Mouse (Mus musculus): ENCODE data around the gene Sugp1. TPM values are rescaled to one million over a fixed set of nuclear protein-coding genes. Genes with fewer than 3 reads are reported as not detected.

The Sugp1 gene
- 25.1 and 26.1 TPM in 2 replicates for polyA plus RNA-seq (2014; fragmentation: Nextera tagmentation; extraction: Ambion mirVana)

DNA sequence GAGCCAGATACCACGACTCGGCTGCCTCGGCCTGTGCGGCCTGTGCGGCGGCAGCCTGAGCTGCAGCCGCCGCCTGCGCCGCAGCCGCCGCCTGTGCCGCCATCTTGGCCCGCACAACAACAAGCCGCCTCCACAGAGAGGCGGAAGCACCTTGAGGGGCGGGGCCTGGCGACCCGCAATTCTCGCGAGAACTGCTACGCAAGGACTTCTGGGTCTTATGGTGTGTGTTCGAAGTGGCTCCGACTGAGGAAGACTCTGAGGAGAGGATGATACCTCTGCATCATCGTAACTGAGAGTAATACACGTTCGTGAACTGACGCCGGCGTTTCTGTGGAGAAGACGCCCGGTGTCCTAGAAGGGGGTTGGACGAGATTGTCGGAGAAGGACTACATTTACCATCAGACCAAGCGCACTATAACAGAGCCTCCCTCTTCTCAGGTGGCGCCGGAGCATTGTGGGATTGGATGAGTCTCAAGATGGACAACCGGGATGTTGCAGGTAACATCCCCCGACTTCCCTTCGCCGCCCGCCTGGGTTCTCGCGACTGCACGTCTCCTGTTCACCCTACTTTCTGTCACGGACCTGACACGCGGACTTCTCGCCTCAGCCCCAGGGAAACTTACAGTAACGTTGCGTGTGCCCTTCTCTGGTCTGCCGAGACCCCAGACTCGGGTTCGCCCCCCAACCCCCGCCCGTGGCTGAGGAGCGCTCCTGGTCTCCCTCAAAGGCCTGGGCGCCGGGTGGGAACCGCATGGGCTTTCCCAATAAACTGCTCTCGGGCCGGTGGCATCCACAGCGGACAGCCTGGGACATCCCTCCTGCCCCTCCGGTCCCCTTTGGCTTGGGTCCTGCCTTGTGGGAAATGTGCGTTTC, at the start of gene Sugp1, which contains the start of gene Mau2:
Sugp1 (plus strand) TSS at position 231 of the 873 bp plus-strand sequence.
Mau2 (minus strand) TSS at position 152 of the 873 bp plus-strand sequence.
- no peaks in the 10 kb centered on the region for H3K9me3 ChIP-seq (replicated peaks; ENCODE audit: control insufficient read depth, low read length)
- peak; percentile 89 for ATAC-seq (replicated peaks; ENCODE audit: insufficient number of reproducible peaks, low FRiP score, low TSS enrichment)
- H3K9ac ChIP-seq (ENCODE audit: low read depth, low read length) = peak within 1 kb of the TSS; percentile 85
- peak within 1 kb of the TSS; percentile 100 for H3K4me3 ChIP-seq (ENCODE audit: low read depth, low read length)
- H3K36me3 ChIP-seq (ENCODE audit: control insufficient read depth, insufficient read depth, low read length) = no peaks in the 10 kb centered on the region
- peak within 1 kb of the TSS; percentile 97 for H3K4me2 ChIP-seq
- under 1% methylated on average over 65 of the region's 65 CpGs for WGBS (ENCODE audit: insufficient replicate concordance)
- peaks cover 16% of the 10 kb centered on the region for H3K4me1 ChIP-seq (ENCODE audit: control insufficient read depth, insufficient read depth, low read length)
- no peaks in the 10 kb centered on the region for H3K27me3 ChIP-seq (ENCODE audit: control insufficient read depth, insufficient read depth, low read length)
- peak within 1 kb of the TSS; percentile 69 for H3K27ac ChIP-seq (ENCODE audit: low read depth, low read length)

DNA sequence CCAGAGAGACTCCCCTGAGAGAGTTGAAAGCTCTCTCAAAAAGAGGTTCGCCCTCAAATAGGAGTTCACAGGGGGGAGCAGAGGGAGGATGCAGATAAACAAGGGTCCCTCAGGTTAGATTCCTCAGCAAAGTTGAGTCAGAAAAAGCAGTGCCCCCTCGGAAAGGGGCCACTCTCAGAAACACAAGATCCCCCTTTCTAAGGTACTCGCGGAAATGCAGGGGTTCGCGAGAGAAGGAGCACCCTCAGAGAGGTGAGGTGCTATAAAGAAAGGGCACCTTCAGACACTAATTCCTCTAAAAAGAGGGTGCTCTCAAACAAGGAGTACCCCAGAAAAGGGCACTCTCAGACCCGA, 47.2 kb upstream of the Sugp1 start:
- no peaks in the 10 kb centered on the region for H3K27me3 ChIP-seq (ENCODE audit: control insufficient read depth, insufficient read depth, low read length)
- peak overlapping the region; percentile 94 for H3K27ac ChIP-seq (ENCODE audit: low read depth, low read length)
- H3K4me1 ChIP-seq (ENCODE audit: control insufficient read depth, insufficient read depth, low read length) = peaks cover 10% of the 10 kb centered on the region
- H3K9ac ChIP-seq (ENCODE audit: low read depth, low read length) = peak overlapping the region; percentile 90
- H3K36me3 ChIP-seq (ENCODE audit: control insufficient read depth, insufficient read depth, low read length) = no peaks in the 10 kb centered on the region
- peak overlapping the region; percentile 95 for H3K4me2 ChIP-seq
- H3K9me3 ChIP-seq (replicated peaks; ENCODE audit: control insufficient read depth, low read length) = no peaks in the 10 kb centered on the region
- peak overlapping the region; percentile 87 for H3K4me3 ChIP-seq (ENCODE audit: low read depth, low read length)
- under 1% methylated on average over 7 of the region's 7 CpGs for WGBS (ENCODE audit: insufficient replicate concordance)
- ATAC-seq (replicated peaks; ENCODE audit: insufficient number of reproducible peaks, low FRiP score, low TSS enrichment) = no peak

DNA sequence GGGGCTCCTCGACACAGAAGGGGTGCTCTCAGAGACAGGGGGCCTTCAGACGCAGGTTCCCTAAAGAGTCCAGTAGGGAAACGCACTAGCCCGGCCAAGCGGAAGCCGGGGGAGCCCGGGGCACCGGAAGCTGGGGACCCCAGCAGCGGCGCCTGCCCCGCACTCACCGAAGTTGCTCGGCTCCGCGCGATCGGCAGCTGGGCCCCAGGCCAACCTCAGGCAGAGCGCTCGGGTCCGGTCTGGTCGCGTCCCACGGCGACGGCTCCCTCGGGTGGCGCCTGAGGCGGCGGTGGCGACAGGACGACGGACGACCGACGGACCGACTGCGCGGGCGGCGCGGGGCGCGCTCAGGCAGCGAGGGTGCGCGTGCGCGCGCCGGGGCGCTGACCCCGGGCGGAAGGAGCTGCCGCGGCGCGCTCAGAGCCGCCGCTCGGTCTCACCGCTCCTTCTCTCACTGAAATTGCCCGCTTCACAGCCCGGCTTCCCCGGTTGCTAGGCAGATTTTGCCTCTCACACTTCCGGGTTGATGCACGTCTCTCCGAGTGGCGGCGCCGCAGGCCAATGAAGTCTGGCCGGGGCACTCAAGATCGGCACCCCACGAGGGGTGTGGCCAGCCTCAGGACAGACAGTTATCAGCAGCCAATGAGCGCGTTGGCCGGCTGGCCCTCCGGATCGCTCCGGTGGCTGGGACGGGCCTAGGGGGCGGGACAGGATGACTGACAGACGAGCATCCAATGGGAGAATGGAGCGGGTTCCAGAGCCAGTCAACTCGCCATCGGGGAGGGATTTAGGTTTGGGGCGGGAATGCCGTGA, 46.6 kb upstream of the Sugp1 start, which contains the start of gene Gatad2a:
Gatad2a (minus strand) TSS at position 609 of the 813 bp plus-strand sequence.
- Histone ChIP-seq H3K4me2 (peak within 1 kb of the TSS; percentile 95), H3K4me3 (ENCODE audit: low read depth, low read length) (peak within 1 kb of the TSS; percentile 87)
- under 1% methylated on average over 67 of the region's 87 CpGs for WGBS (ENCODE audit: insufficient replicate concordance)

GRCm38 (mm10) chr8:69996589-69997285, 45.9 kb upstream of the Sugp1 start:
- Histone ChIP-seq H3K4me3 (ENCODE audit: low read depth, low read length) (peak overlapping the region; percentile 87), H3K27ac (ENCODE audit: low read depth, low read length) (peak overlapping the region; percentile 93), H3K36me3 (ENCODE audit: control insufficient read depth, insufficient read depth, low read length) (no peaks in the 10 kb centered on the region), H3K27me3 (ENCODE audit: control insufficient read depth, insufficient read depth, low read length) (no peaks in the 10 kb centered on the region), H3K4me1 (ENCODE audit: control insufficient read depth, insufficient read depth, low read length) (peaks cover 14% of the 10 kb centered on the region), H3K9ac (ENCODE audit: low read depth, low read length) (peak overlapping the region; percentile 90), H3K9me3 (replicated peaks; ENCODE audit: control insufficient read depth, low read length) (no peaks in the 10 kb centered on the region), H3K4me2 (peak overlapping the region; percentile 95)
- 3% methylated on average over 35 of the region's 35 CpGs for WGBS (ENCODE audit: insufficient replicate concordance)
- no peak for ATAC-seq (replicated peaks; ENCODE audit: insufficient number of reproducible peaks, low FRiP score, low TSS enrichment)

More for the DNA sequence above, 46.6 kb upstream of the Sugp1 start, which contains the start of gene Gatad2a:
- H3K36me3 ChIP-seq (ENCODE audit: control insufficient read depth, insufficient read depth, low read length) = no peaks in the 10 kb centered on the region
- H3K27me3 ChIP-seq (ENCODE audit: control insufficient read depth, insufficient read depth, low read length) = no peaks in the 10 kb centered on the region
- no peaks in the 10 kb centered on the region for H3K9me3 ChIP-seq (replicated peaks; ENCODE audit: control insufficient read depth, low read length)
- peak within 1 kb of the TSS; percentile 94 for H3K27ac ChIP-seq (ENCODE audit: low read depth, low read length)
- ATAC-seq (replicated peaks; ENCODE audit: insufficient number of reproducible peaks, low FRiP score, low TSS enrichment) = peak; percentile 99
- H3K9ac ChIP-seq (ENCODE audit: low read depth, low read length) = peak within 1 kb of the TSS; percentile 90
- H3K4me1 ChIP-seq (ENCODE audit: control insufficient read depth, insufficient read depth, low read length) = peaks cover 13% of the 10 kb centered on the region

DNA sequence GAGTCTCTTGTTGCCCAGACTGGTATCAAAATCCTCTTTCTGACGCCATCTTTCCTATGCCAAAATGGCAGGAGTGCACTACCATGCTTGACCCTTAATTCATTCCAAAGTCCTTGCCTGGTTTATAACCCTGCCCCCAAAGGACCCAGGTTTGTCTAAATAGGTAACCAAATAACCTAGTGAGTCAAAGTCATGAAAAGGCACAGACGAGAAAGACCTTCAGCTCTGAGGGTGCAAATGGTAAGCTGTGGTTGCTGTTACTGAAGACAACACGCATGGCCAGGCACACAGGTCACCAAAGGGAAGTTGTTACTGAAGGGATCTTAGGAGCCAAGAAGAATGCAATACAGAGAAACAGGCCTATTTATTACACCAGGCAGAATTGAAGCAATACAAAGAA, 43.9 kb upstream of the Sugp1 start:
- no peaks in the 10 kb centered on the region for H3K36me3 ChIP-seq (ENCODE audit: control insufficient read depth, insufficient read depth, low read length)
- H3K9ac ChIP-seq (ENCODE audit: low read depth, low read length) = no peak overlapping the region
- peaks cover 14% of the 10 kb centered on the region for H3K4me1 ChIP-seq (ENCODE audit: control insufficient read depth, insufficient read depth, low read length)
- H3K4me2 ChIP-seq = no peak overlapping the region
- WGBS (ENCODE audit: insufficient replicate concordance) = 90% methylated on average over 3 of the region's 3 CpGs
- H3K27me3 ChIP-seq (ENCODE audit: control insufficient read depth, insufficient read depth, low read length) = no peaks in the 10 kb centered on the region
- ATAC-seq (replicated peaks; ENCODE audit: insufficient number of reproducible peaks, low FRiP score, low TSS enrichment) = no peak
- no peak overlapping the region for H3K27ac ChIP-seq (ENCODE audit: low read depth, low read length)
- H3K9me3 ChIP-seq (replicated peaks; ENCODE audit: control insufficient read depth, low read length) = no peaks in the 10 kb centered on the region
- H3K4me3 ChIP-seq (ENCODE audit: low read depth, low read length) = no peak overlapping the region

DNA sequence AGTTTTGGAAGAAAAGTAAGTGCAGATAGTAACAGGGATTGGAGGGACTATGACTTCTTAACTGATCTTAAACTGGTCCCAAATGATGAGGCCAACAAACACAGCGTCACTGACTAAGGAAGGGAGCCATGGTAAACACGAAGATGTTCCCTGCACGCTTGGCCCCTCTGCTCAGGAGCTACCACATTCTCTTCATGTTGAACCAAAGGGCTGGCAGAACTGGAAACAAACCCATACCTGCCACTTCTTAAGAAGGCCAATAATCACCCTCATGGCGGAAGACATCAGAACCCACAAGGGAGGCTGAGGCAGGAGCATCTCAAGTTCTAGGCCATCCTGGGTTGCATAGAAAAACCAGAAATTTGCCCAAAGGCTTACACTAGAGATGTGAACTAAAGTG, 43.4 kb upstream of the Sugp1 start:
- no peak for ATAC-seq (replicated peaks; ENCODE audit: insufficient number of reproducible peaks, low FRiP score, low TSS enrichment)
- H3K9ac ChIP-seq (ENCODE audit: low read depth, low read length) = no peak overlapping the region
- no peak overlapping the region for H3K4me2 ChIP-seq
- no peaks in the 10 kb centered on the region for H3K27me3 ChIP-seq (ENCODE audit: control insufficient read depth, insufficient read depth, low read length)
- WGBS (ENCODE audit: insufficient replicate concordance) = 86% methylated on average over 4 of the region's 4 CpGs
- no peak overlapping the region for H3K4me3 ChIP-seq (ENCODE audit: low read depth, low read length)
- H3K27ac ChIP-seq (ENCODE audit: low read depth, low read length) = no peak overlapping the region
- no peaks in the 10 kb centered on the region for H3K9me3 ChIP-seq (replicated peaks; ENCODE audit: control insufficient read depth, low read length)
- no peaks in the 10 kb centered on the region for H3K36me3 ChIP-seq (ENCODE audit: control insufficient read depth, insufficient read depth, low read length)
- H3K4me1 ChIP-seq (ENCODE audit: control insufficient read depth, insufficient read depth, low read length) = peaks cover 12% of the 10 kb centered on the region

DNA sequence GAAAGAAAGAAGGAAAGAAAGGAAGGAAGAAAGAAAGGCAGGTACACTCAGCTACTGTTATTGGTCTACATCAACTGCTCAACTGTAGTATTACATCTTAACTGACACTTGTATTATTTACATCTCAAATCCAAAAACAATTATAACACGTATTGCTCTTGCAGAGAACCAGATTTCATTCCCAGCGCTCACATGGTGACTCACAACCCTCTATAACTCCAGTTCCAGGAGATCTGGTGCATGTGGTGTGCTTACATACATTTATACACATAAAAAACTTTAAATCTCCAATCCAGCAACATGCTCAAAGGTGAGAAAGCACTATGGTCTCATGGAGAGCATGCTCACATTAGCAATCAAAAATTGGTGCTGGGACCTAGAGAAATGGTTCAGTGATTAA, 42.4 kb upstream of the Sugp1 start:
- Histone ChIP-seq H3K36me3 (ENCODE audit: control insufficient read depth, insufficient read depth, low read length) (no peaks in the 10 kb centered on the region), H3K9me3 (replicated peaks; ENCODE audit: control insufficient read depth, low read length) (no peaks in the 10 kb centered on the region), H3K4me3 (ENCODE audit: low read depth, low read length) (no peak overlapping the region), H3K4me2 (no peak overlapping the region), H3K4me1 (ENCODE audit: control insufficient read depth, insufficient read depth, low read length) (peaks cover 8% of the 10 kb centered on the region), H3K27ac (ENCODE audit: low read depth, low read length) (no peak overlapping the region), H3K9ac (ENCODE audit: low read depth, low read length) (no peak overlapping the region), H3K27me3 (ENCODE audit: control insufficient read depth, insufficient read depth, low read length) (no peaks in the 10 kb centered on the region)
- no peak for ATAC-seq (replicated peaks; ENCODE audit: insufficient number of reproducible peaks, low FRiP score, low TSS enrichment)
- 93% methylated on average over 2 of the region's 2 CpGs for WGBS (ENCODE audit: insufficient replicate concordance)

Measured in heart, embryonic 11.5 days (tissue).